Comparison of ENCODE assay signal across 17 mouse cellular contexts in the genomic region with DNA sequence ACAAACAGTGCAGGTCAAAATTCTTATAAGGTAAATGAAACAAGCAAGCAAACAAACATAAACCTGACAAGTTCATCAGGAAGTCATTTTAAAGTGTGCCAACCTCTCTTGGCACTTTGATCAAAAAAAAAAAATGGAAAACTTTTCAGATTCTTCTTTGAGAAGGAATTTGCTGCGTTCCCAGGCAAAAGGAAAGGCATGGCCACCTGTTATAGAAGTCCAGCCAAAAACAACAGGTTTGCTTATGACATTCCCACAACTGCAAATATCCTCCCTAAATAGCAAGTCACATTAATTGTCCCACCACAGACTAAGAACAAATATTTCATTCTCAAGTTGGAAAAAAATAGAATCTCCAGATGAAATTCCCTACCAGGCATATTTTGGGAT.
DNase-seq lines count a peak whose midpoint lies in the region; ATAC-seq lines count a peak whose summit lies in the region.
"Had no signal": no experiment of that assay in that cellular context is flagged by ENCODE, and none has a peak within 500 bp of the region (broad histone marks: within the 10 kb centered on the region; RNA-seq: fewer than 3 reads in every experiment).

No protein-coding gene starts in this region.

- ATAC-seq in hindbrain, embryonic 12.5 days (ENCODE audit: low FRiP score), result no peak
- ATAC-seq in hindbrain, embryonic 16.5 days, result no peak
- ATAC-seq in midbrain, embryonic 15.5 days (replicated peaks), result no peak
- no peak for ATAC-seq in forebrain, embryonic 12.5 days (ENCODE audit: low FRiP score)
- ATAC-seq in midbrain, embryonic 13.5 days, result no peak
- ATAC-seq: intestine, postnatal 0 days had no signal

- 76% methylated on average over 1 of the region's 1 CpGs for WGBS in hindbrain, embryonic 12.5 days
- WGBS in hindbrain, embryonic 16.5 days, result 64% methylated on average over 1 of the region's 1 CpGs
- 71% methylated on average over 1 of the region's 1 CpGs for WGBS in midbrain, embryonic 10.5 days
- 54% methylated on average over 1 of the region's 1 CpGs for WGBS in midbrain, embryonic 15.5 days
- WGBS in forebrain, embryonic 12.5 days, result 61% methylated on average over 1 of the region's 1 CpGs
- WGBS in midbrain, embryonic 13.5 days, result 50% methylated on average over 1 of the region's 1 CpGs

- peaks cover 37% of the 10 kb centered on the region for H3K27me3 ChIP-seq in hindbrain, embryonic 12.5 days
- H3K27me3 ChIP-seq in hindbrain, embryonic 16.5 days (replicated peaks; ENCODE audit: control insufficient read depth, insufficient read depth, low read length), result peaks cover 2% of the 10 kb centered on the region; the same call in 1 of the 2 replicates
- peaks cover 74% of the 10 kb centered on the region for H3K27me3 ChIP-seq in midbrain, embryonic 10.5 days (ENCODE audit: low read depth, poor library complexity, severe bottlenecking)
- H3K27me3 ChIP-seq in midbrain, embryonic 15.5 days (replicated peaks), result no peaks in the 10 kb centered on the region; the same call in none of the 2 replicates
- H3K27me3 ChIP-seq in forebrain, embryonic 12.5 days, result peaks cover 29% of the 10 kb centered on the region
- peaks cover 6% of the 10 kb centered on the region; the same call in 1 of the 2 replicates for H3K27me3 ChIP-seq in midbrain, embryonic 13.5 days

- no peak overlapping the region for H3K4me3 ChIP-seq in hindbrain, embryonic 12.5 days
- H3K4me3 ChIP-seq in hindbrain, embryonic 16.5 days (ENCODE audit: low read length), result no peak overlapping the region
- peak overlapping the region; percentile 71 for H3K4me3 ChIP-seq in midbrain, embryonic 10.5 days
- H3K4me3 ChIP-seq in midbrain, embryonic 15.5 days, result no peak overlapping the region
- H3K4me3 ChIP-seq in forebrain, embryonic 12.5 days (replicated peaks), result peak overlapping the region; percentile 56; the same call in 1 of the 2 replicates
- H3K4me3 ChIP-seq in midbrain, embryonic 13.5 days (replicated peaks), result peak overlapping the region; percentile 60
- H3K4me3 ChIP-seq: heart, embryonic 15.5 days; lung, embryonic 15.5 days had no signal

- no peak overlapping the region for H3K27ac ChIP-seq in hindbrain, embryonic 12.5 days
- no peak overlapping the region for H3K27ac ChIP-seq in hindbrain, embryonic 16.5 days (ENCODE audit: low read depth, low read length)
- peak overlapping the region; percentile 90 for H3K27ac ChIP-seq in midbrain, embryonic 10.5 days (replicated peaks)
- H3K27ac ChIP-seq in midbrain, embryonic 15.5 days, result no peak overlapping the region
- no peak overlapping the region for H3K27ac ChIP-seq in forebrain, embryonic 12.5 days
- peak overlapping the region; percentile 78; the same call in 1 of the 2 replicates for H3K27ac ChIP-seq in midbrain, embryonic 13.5 days
- H3K27ac ChIP-seq: heart, embryonic 15.5 days; liver, embryonic 14.5 days; lung, embryonic 15.5 days had no signal

- H3K36me3 ChIP-seq in hindbrain, embryonic 12.5 days, result no peaks in the 10 kb centered on the region
- H3K36me3 ChIP-seq in hindbrain, embryonic 16.5 days (ENCODE audit: control insufficient read depth, insufficient read depth, low read length), result no peaks in the 10 kb centered on the region
- H3K36me3 ChIP-seq in midbrain, embryonic 10.5 days, result no peaks in the 10 kb centered on the region
- H3K36me3 ChIP-seq in midbrain, embryonic 15.5 days (replicated peaks), result no peaks in the 10 kb centered on the region
- no peaks in the 10 kb centered on the region for H3K36me3 ChIP-seq in forebrain, embryonic 12.5 days (replicated peaks)
- H3K36me3 ChIP-seq in midbrain, embryonic 13.5 days, result no peaks in the 10 kb centered on the region
- H3K36me3 ChIP-seq: heart, embryonic 15.5 days; lung, embryonic 15.5 days had no signal

- no peak overlapping the region for H3K9ac ChIP-seq in hindbrain, embryonic 12.5 days
- no peak overlapping the region for H3K9ac ChIP-seq in hindbrain, embryonic 16.5 days (ENCODE audit: low read depth, low read length)
- no peak overlapping the region for H3K9ac ChIP-seq in midbrain, embryonic 15.5 days
- H3K9ac ChIP-seq in forebrain, embryonic 12.5 days, result no peak overlapping the region
- no peak overlapping the region for H3K9ac ChIP-seq in midbrain, embryonic 13.5 days (replicated peaks)
- H3K9ac ChIP-seq: heart, embryonic 15.5 days; liver, embryonic 14.5 days; lung, embryonic 15.5 days had no signal

- 0 out of 2 replicates have a peak overlapping the region, but pooled peaks have one; percentile 64 for H3K4me2 ChIP-seq in hindbrain, embryonic 12.5 days (replicated peaks)
- H3K4me2 ChIP-seq in hindbrain, embryonic 16.5 days (ENCODE audit: low read length), result no peak overlapping the region
- no peak overlapping the region; the same call in 1 of the 2 replicates for H3K4me2 ChIP-seq in midbrain, embryonic 15.5 days
- H3K4me2 ChIP-seq in forebrain, embryonic 12.5 days, result peak overlapping the region; percentile 56
- peak overlapping the region; percentile 64 for H3K4me2 ChIP-seq in midbrain, embryonic 13.5 days (replicated peaks)
- H3K4me2 ChIP-seq: heart, embryonic 15.5 days had no signal

- H3K9me3 ChIP-seq in hindbrain, embryonic 12.5 days (replicated peaks), result no peaks in the 10 kb centered on the region
- H3K9me3 ChIP-seq in hindbrain, embryonic 16.5 days (ENCODE audit: control insufficient read depth, low read length), result no peaks in the 10 kb centered on the region
- no peaks in the 10 kb centered on the region for H3K9me3 ChIP-seq in midbrain, embryonic 10.5 days (replicated peaks)
- no peaks in the 10 kb centered on the region for H3K9me3 ChIP-seq in midbrain, embryonic 15.5 days
- no peaks in the 10 kb centered on the region for H3K9me3 ChIP-seq in forebrain, embryonic 12.5 days
- no peaks in the 10 kb centered on the region for H3K9me3 ChIP-seq in midbrain, embryonic 13.5 days
- H3K9me3 ChIP-seq: heart, embryonic 15.5 days; lung, embryonic 15.5 days had no signal

- H3K4me1 ChIP-seq in hindbrain, embryonic 12.5 days, result no peaks in the 10 kb centered on the region; the same call in 1 of the 2 replicates
- H3K4me1 ChIP-seq in hindbrain, embryonic 16.5 days (ENCODE audit: control insufficient read depth, insufficient read depth, low read depth, low read length), result no peaks in the 10 kb centered on the region; the same call in 1 of the 2 replicates
- peaks cover 42% of the 10 kb centered on the region for H3K4me1 ChIP-seq in midbrain, embryonic 10.5 days
- peaks cover 4% of the 10 kb centered on the region; the same call in 1 of the 2 replicates for H3K4me1 ChIP-seq in midbrain, embryonic 15.5 days
- peaks cover 15% of the 10 kb centered on the region; the same call in 1 of the 2 replicates for H3K4me1 ChIP-seq in forebrain, embryonic 12.5 days
- H3K4me1 ChIP-seq in midbrain, embryonic 13.5 days (replicated peaks), result peaks cover 19% of the 10 kb centered on the region

- no peak for DNase-seq in midbrain, embryonic 10.5 days (ENCODE audit: low spot score)
- no peak for DNase-seq in testis, postnatal 10 days (ENCODE audit: low spot score)
- no peak for DNase-seq in right cerebral cortex, adult 2 months (ENCODE audit: low spot score in 2 of 2)
- DNase-seq: adrenal gland, adult 2 months; B cell, adult 2 months; cerebellum, adult 8-10 months; kidney, postnatal 25 days; lung, postnatal 4 days had no signal

Comparison
In these comparisons a context has a peak if more than half of its experiments do, and no peak if none do; other contexts are left out.
1. H3K27ac ChIP-seq: peak in midbrain, embryonic 10.5 days (single experiment) and midbrain, embryonic 13.5 days (single experiment); none in hindbrain, embryonic 12.5 days (single experiment), hindbrain, embryonic 16.5 days (single experiment), midbrain, embryonic 15.5 days (single experiment) and forebrain, embryonic 12.5 days (single experiment).
2. H3K4me2 ChIP-seq: peak in hindbrain, embryonic 12.5 days (single experiment), forebrain, embryonic 12.5 days (single experiment) and midbrain, embryonic 13.5 days (single experiment); none in hindbrain, embryonic 16.5 days (single experiment) and midbrain, embryonic 15.5 days (single experiment).
3. H3K4me3 ChIP-seq: peak in midbrain, embryonic 10.5 days (single experiment), forebrain, embryonic 12.5 days (single experiment) and midbrain, embryonic 13.5 days (single experiment); none in hindbrain, embryonic 12.5 days (single experiment), hindbrain, embryonic 16.5 days (single experiment) and midbrain, embryonic 15.5 days (single experiment).